Mouse (Mus musculus) G1E (cell line): ENCODE measurements around the gene Zdhhc5. TPM values are rescaled to one million over a fixed set of nuclear protein-coding genes. Genes with fewer than 3 reads are reported as not detected.
A peak's percentile ranks its signal among the peaks of the same experiment; 100 is the strongest.

Experiments
- ATAC-seq: 2 replicates; pipeline ENCODE4 v1.8.0; 2016; ENCODE audit warnings: mild to moderate bottlenecking; ENCODE audit not compliant: insufficient number of reproducible peaks, poor library complexity, low FRiP score, severe bottlenecking; ENCODE audit errors: extremely low read depth
- DNase-seq: peaks from one replicate; pipeline ENCODE4 v3.0.0; 2012; ENCODE audit warnings: low spot score
- H3K27me3 ChIP-seq: 2 replicates; pipeline ENCODE4 v1.6.1; 2012; ENCODE audit warnings: mild to moderate bottlenecking, low read length, inconsistent platforms; ENCODE audit not compliant: insufficient read depth
- H3K36me3 ChIP-seq: replicated peaks from 2 replicates; pipeline ENCODE3; 2012; ENCODE audit warnings: mild to moderate bottlenecking, inconsistent platforms
- H3K4me1 ChIP-seq: 2 replicates; pipeline ENCODE4 v1.6.1; 2012; ENCODE audit warnings: low read depth, low read length, inconsistent platforms, mixed read lengths; ENCODE audit not compliant: insufficient read depth
- H3K4me3 ChIP-seq: 2 replicates; pipeline ENCODE4 v1.5.1; 2012; ENCODE audit warnings: low read depth, mild to moderate bottlenecking, inconsistent platforms, low read length, moderate library complexity, mixed read lengths
- H3K9me3 ChIP-seq: replicated peaks from 2 replicates; pipeline ENCODE4 v1.6.1; 2012; ENCODE audit warnings: inconsistent platforms
- CTCF ChIP-seq: IDR thresholded peaks from 2 replicates; pipeline ENCODE4 v1.5.1; 2012; ENCODE audit warnings: low read depth, low read length, inconsistent platforms, mixed read lengths
- GATA1 ChIP-seq: IDR thresholded peaks from 2 replicates; pipeline ENCODE4 v1.6.1; 2012; ENCODE audit warnings: borderline replicate concordance, low read length, inconsistent platforms, mixed read lengths
- GATA2 ChIP-seq: IDR thresholded peaks from 2 replicates; pipeline ENCODE4 v1.6.1; 2012; ENCODE audit warnings: low read depth, low read length, inconsistent platforms, borderline replicate concordance
- POLR2AphosphoS5 ChIP-seq: IDR thresholded peaks from 2 replicates; pipeline ENCODE4 v1.6.1; 2012; ENCODE audit warnings: low read depth, low read length, inconsistent platforms; ENCODE audit not compliant: insufficient replicate concordance
- TAL1 ChIP-seq: conservative IDR thresholded peaks from 2 replicates; pipeline ENCODE4 v1.6.1; 2012; ENCODE audit warnings: low read depth, low read length, inconsistent platforms, mixed read lengths
- polyA plus RNA-seq: library from polyadenylated mRNA; stranded (reverse); fragments of >175 nt; gene quantifications from 2 replicates; pipeline ENCODE4 v1.2.3, GENCODE M21; 2012
- total RNA-seq, 2 experiments: library from RNA; stranded (forward) in 1 of 2; stranded (reverse) in 1 of 2; fragments of 200-1000 nt in 1 of 2; fragments of >200 nt in 1 of 2; fragmentation: Nextera tagmentation in 1 of 2; gene quantifications; 2 replicates each; pipeline ENCODE4 v1.2.3; 2014 to 2017

The Zdhhc5 gene
- total and polyA plus RNA-seq, 3 experiments = 30.7 to 70.6 (median 38.0) TPM

DNA sequence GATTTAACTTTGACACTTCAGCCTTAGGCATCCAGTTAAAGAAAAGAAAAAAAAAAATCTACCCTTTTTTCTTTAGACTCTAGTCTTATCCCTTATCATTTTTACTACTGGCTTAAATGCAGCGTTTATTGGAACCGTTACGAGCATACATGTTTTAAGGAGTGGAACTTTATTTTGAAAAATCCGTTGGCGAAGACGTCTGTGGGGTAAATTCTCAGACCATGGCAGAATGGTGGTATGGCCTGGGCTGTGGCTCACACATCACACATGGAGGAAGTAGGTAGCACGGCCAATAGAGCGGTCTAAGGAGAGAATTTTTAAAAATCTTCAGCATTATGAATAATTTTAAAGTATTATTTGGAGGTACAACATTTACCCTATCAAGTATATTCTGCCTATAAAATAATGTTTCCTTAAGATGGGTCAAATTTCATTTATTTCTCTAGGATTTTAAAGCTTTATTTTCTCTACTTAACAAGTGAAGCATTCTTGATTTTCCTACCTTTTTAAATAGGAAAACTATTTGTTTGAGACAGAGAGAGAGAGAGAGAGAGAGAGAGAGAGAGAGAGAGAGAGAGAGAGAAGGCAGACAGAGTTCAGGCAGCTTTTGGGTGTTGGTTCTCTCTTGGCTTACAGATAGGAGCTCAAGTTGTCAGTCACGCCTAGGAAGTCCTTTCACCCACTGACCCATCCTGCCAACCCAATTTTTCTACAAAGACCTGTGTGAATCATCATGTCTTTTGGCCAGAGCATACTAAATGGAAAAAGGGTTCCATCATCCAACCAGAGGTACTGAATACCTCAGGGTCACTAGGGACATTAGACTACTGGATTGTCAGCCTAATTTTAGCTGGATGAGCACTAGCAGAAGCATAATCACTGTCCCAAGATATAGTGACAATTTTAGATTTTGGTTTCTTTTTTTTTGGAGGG lies 1.7 kb upstream of the Zdhhc5 start:
- Histone ChIP-seq H3K4me1 (peaks cover 39% of the 10 kb centered on the region), H3K27me3 (no peaks in the 10 kb centered on the region), H3K9me3 (no peaks in the 10 kb centered on the region), H3K36me3 (peaks cover 16% of the 10 kb centered on the region), H3K4me3 (peak overlapping the region; percentile 90; the same call in 1 of the 2 replicates)
- no peak for ATAC-seq
- no peak for TF ChIP-seq CTCF
- TF ChIP-seq POLR2AphosphoS5 = no peak
- TF ChIP-seq GATA2 = no peak
- no peak for DNase-seq

DNA sequence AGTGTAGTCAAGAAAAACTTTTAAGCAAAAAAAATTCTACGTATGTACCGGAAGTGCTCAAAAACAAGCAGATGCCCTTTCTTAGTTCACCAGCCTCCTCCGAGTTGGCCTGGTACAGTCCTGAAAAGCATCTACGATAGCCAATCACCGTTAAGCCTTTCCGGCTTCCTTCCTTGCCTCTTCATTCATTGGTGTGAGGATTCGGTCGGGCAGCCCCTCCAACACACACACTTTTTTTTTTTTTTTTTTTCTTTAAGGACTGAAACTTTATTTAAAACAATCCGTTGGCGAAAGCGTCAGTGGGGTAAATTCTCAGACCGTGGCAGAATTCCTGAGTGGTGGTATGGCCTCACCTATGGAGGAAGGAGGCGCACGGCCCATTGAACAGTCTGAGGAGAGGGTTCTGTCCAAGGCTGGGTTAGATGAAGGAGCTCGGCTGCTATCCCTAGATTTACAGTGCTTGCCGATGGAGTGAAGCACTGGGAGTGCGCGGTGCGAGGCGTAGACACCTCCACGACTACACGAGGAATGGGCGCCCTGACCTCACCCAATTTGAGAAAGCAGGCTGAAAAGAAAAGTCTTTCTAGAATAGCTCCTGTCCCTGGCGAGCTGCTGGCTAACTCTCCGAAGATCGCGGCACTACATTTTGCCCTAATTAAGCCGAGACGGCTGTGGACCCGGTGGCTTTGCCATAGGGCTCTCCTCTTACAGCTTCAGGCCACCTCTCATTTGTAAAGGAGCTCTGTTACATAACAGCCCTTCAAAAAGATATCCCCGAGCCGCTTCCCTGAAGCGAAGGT lies 782 bp upstream of the Zdhhc5 start:
- peaks cover 30% of the 10 kb centered on the region for H3K4me1 ChIP-seq
- ATAC-seq (peak; percentile 94), DNase-seq (peak; percentile 84)
- peaks cover 12% of the 10 kb centered on the region for H3K36me3 ChIP-seq
- H3K27me3 ChIP-seq = no peaks in the 10 kb centered on the region
- H3K4me3 ChIP-seq = peak overlapping the region; percentile 90
- no peak for TF ChIP-seq POLR2AphosphoS5
- no peak for TF ChIP-seq TAL1
- TF ChIP-seq GATA1 = no peak
- TF ChIP-seq GATA2 = no peak
- no peak for TF ChIP-seq CTCF
- H3K9me3 ChIP-seq = no peaks in the 10 kb centered on the region

GRCm38 (mm10) chr2:84714422-84714810 lies 564 bp downstream of the Zdhhc5 start:
- no peak for ATAC-seq
- Histone ChIP-seq H3K4me1 (peaks cover 36% of the 10 kb centered on the region), H3K27me3 (no peaks in the 10 kb centered on the region), H3K4me3 (peak overlapping the region; percentile 90), H3K36me3 (peaks cover 26% of the 10 kb centered on the region), H3K9me3 (no peaks in the 10 kb centered on the region)
- TF ChIP-seq GATA2 (no peak), POLR2AphosphoS5 (no peak), GATA1 (no peak), TAL1 (no peak), CTCF (no peak)
- DNase-seq = no peak

DNA sequence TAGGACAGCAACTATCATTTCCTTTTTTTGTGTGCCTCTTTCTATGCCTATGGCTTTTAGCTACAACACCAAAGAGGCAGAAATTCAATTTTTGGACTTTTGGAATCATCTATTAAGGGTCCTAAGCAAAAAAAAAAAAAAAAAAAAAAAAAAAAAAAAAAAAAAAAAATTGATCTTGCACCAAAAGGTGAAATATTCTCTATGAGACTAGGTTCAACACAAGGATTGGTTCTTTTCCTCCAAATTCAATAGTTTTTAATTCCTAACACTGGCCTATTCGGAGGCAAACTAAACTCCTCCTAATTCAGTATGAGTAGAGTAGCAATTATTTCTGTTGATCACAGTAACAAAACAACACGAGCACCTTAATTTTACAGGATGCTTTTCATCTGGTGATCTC lies 3.1 kb downstream of the Zdhhc5 start:
- peaks cover 51% of the 10 kb centered on the region for H3K36me3 ChIP-seq

DNA sequence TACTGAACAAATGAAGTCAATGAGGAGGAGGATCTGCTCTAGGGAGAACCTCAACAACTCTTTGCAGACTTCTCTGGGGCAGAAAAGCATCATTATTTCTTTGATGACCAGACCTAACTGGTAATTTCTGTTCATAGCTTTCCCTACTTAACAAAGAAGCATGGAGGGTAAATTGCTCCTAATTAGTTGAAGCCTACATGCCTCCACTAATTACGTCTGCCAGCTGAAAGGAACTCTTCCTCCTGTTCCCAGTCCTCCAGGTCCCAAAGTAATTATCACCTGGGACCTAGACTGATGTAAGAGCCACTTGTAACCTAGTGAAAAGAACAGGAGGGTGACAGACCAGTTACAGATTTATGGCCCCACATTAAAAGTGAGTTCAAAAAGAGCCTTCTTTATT lies 7.5 kb downstream of the Zdhhc5 start:
- Histone ChIP-seq H3K27me3 (no peaks in the 10 kb centered on the region), H3K4me1 (peaks cover 23% of the 10 kb centered on the region), H3K9me3 (no peaks in the 10 kb centered on the region), H3K4me3 (no peak overlapping the region), H3K36me3 (peaks cover 85% of the 10 kb centered on the region)
- ATAC-seq (no peak), DNase-seq (no peak)
- TF ChIP-seq CTCF (no peak), POLR2AphosphoS5 (no peak), GATA1 (no peak), TAL1 (no peak), GATA2 (no peak)

More for the DNA sequence above, 3.1 kb downstream of the Zdhhc5 start:
- Histone ChIP-seq H3K27me3 (no peaks in the 10 kb centered on the region), H3K4me3 (no peak overlapping the region), H3K4me1 (peaks cover 29% of the 10 kb centered on the region), H3K9me3 (no peaks in the 10 kb centered on the region)
- no peak for DNase-seq
- TF ChIP-seq GATA2 (no peak), GATA1 (no peak), POLR2AphosphoS5 (no peak), CTCF (no peak), TAL1 (no peak)
- ATAC-seq = no peak

DNA sequence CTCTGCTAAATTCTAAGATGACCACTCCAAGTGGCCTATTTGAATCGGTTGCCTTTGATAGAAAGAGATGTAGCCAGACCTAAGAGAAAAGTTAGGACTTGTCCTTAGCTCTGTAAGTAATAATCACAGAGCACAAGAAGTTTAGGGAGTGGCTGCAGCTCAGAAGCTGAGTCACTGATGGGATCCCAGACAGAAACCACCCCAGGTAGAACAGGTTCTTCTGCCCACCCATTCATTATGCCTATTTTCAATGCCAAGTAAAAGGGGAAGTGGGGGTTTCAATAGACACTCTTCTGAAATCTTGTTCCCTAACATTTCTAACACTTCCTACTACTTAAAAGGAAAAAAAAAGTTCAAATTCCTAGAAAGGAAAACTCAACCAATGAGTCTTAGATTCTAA lies 9.7 kb downstream of the Zdhhc5 start:
- DNase-seq = no peak
- no peaks in the 10 kb centered on the region for H3K27me3 ChIP-seq
- H3K9me3 ChIP-seq = no peaks in the 10 kb centered on the region
- H3K4me3 ChIP-seq = no peak overlapping the region
- ATAC-seq = no peak
- H3K36me3 ChIP-seq = peaks cover 89% of the 10 kb centered on the region
- TF ChIP-seq GATA2 (no peak), GATA1 (no peak), POLR2AphosphoS5 (no peak), TAL1 (no peak), CTCF (no peak)
- H3K4me1 ChIP-seq = peaks cover 19% of the 10 kb centered on the region
